Mouse (Mus musculus): ENCODE results near the gene Olfr1437. TPM values are rescaled to one million over a fixed set of nuclear protein-coding genes. Genes with fewer than 3 reads are reported as not detected.
"Not testable (repeated sequence)": the region's sequence is repeated elsewhere in the genome, so short reads cannot be mapped to it uniquely, and the experiment has no call there.

Olfr1437 gene
- polyA plus RNA-seq (2016; fragmentation: Nextera tagmentation; extraction: Ambion mirVana), result not detected in 2 replicates

GRCm38 (mm10) chr19:12325001-12325400 lies at the start of gene Olfr1437:
Gene Olfr1437 (minus strand): TSS chr19:12325101.
- no peaks in the 10 kb centered on the region for H3K36me3 ChIP-seq (replicated peaks)
- no peak within 1 kb of the TSS for H3K4me3 ChIP-seq (replicated peaks)
- WGBS, result 85% methylated on average over 2 of the region's 2 CpGs
- H3K4me2 ChIP-seq, result no peak within 1 kb of the TSS
- no peak for ATAC-seq (ENCODE audit: low FRiP score)
- H3K27me3 ChIP-seq, result no peaks in the 10 kb centered on the region
- H3K4me1 ChIP-seq, result no peaks in the 10 kb centered on the region
- no peaks in the 10 kb centered on the region for H3K9me3 ChIP-seq
- no peak within 1 kb of the TSS for H3K9ac ChIP-seq
- H3K27ac ChIP-seq, result no peak within 1 kb of the TSS

- no peaks in the 10 kb centered on the region for H3K36me3 ChIP-seq (replicated peaks)
- no peak for ATAC-seq (ENCODE audit: low FRiP score)
- no peaks in the 10 kb centered on the region for H3K4me1 ChIP-seq
- WGBS, result 88% methylated on average over 2 of the region's 2 CpGs
- H3K9ac ChIP-seq, result no peak overlapping the region
- H3K4me3 ChIP-seq (replicated peaks), result no peak overlapping the region
- no peak overlapping the region for H3K4me2 ChIP-seq
- H3K27ac ChIP-seq, result no peak overlapping the region
- H3K9me3 ChIP-seq, result no peaks in the 10 kb centered on the region
- no peaks in the 10 kb centered on the region for H3K27me3 ChIP-seq
These were observed 49.6 kb upstream of the Olfr1437 start for GRCm38 (mm10) chr19:12374465-12375025.

- ATAC-seq (ENCODE audit: low FRiP score), result no peak
- no peak overlapping the region for H3K4me3 ChIP-seq (replicated peaks)
- H3K9ac ChIP-seq, result no peak overlapping the region
- no peaks in the 10 kb centered on the region for H3K4me1 ChIP-seq
- no peak overlapping the region for H3K27ac ChIP-seq
- no peaks in the 10 kb centered on the region for H3K27me3 ChIP-seq
- WGBS, result 83% methylated on average over 3 of the region's 3 CpGs
- no peaks in the 10 kb centered on the region for H3K9me3 ChIP-seq
- H3K36me3 ChIP-seq (replicated peaks), result no peaks in the 10 kb centered on the region
- H3K4me2 ChIP-seq, result no peak overlapping the region
These were observed 48.1 kb upstream of the Olfr1437 start for GRCm38 (mm10) chr19:12373004-12373403.

- ATAC-seq (ENCODE audit: low FRiP score), result no peak
- H3K27ac ChIP-seq, result no peak within 1 kb of the TSS
- H3K4me3 ChIP-seq (replicated peaks), result no peak within 1 kb of the TSS
- H3K9me3 ChIP-seq, result no peaks in the 10 kb centered on the region
- no peaks in the 10 kb centered on the region for H3K4me1 ChIP-seq
- 84% methylated on average over 3 of the region's 3 CpGs for WGBS
- no peaks in the 10 kb centered on the region for H3K36me3 ChIP-seq (replicated peaks)
- no peak within 1 kb of the TSS for H3K4me2 ChIP-seq
- H3K9ac ChIP-seq, result no peak within 1 kb of the TSS
- no peaks in the 10 kb centered on the region for H3K27me3 ChIP-seq
These were observed 10.9 kb upstream of the Olfr1437 start, which contains the start of gene Olfr1438-ps1 for GRCm38 (mm10) chr19:12335810-12336209. Gene Olfr1438-ps1 (minus strand): TSS chr19:12335910.

- not testable (repeated sequence) for ATAC-seq (ENCODE audit: low FRiP score); H3K9ac ChIP-seq; H3K36me3 ChIP-seq (replicated peaks); H3K27me3 ChIP-seq; H3K4me2 ChIP-seq; H3K4me3 ChIP-seq (replicated peaks); H3K9me3 ChIP-seq; H3K27ac ChIP-seq; H3K4me1 ChIP-seq
- WGBS, result 83% methylated on average over 1 of the region's 1 CpGs
These were observed 25.9 kb downstream of the Olfr1437 start, which contains the start of gene Olfr1436 for GRCm38 (mm10) chr19:12299030-12299429. Gene Olfr1436 (minus strand): TSS chr19:12299130.

- Histone ChIP-seq H3K27ac (no peak overlapping the region), H3K4me1 (no peaks in the 10 kb centered on the region), H3K9me3 (no peaks in the 10 kb centered on the region), H3K27me3 (no peaks in the 10 kb centered on the region), H3K4me2 (no peak overlapping the region), H3K9ac (no peak overlapping the region), H3K4me3 (replicated peaks) (no peak overlapping the region), H3K36me3 (replicated peaks) (no peaks in the 10 kb centered on the region)
- no peak for ATAC-seq (ENCODE audit: low FRiP score)
These were observed 31.9 kb downstream of the Olfr1437 start for GRCm38 (mm10) chr19:12292979-12293378.

- Histone ChIP-seq H3K27ac (no peak within 1 kb of the TSS), H3K4me1 (no peaks in the 10 kb centered on the region), H3K4me2 (no peak within 1 kb of the TSS), H3K9me3 (no peaks in the 10 kb centered on the region), H3K4me3 (replicated peaks) (no peak within 1 kb of the TSS), H3K27me3 (no peaks in the 10 kb centered on the region), H3K9ac (no peak within 1 kb of the TSS), H3K36me3 (replicated peaks) (no peaks in the 10 kb centered on the region)
- WGBS, result 81% methylated on average over 2 of the region's 2 CpGs
- no peak for ATAC-seq (ENCODE audit: low FRiP score)
These were observed 45.3 kb downstream of the Olfr1437 start, which contains the start of gene Olfr1434 for GRCm38 (mm10) chr19:12279554-12279953. Gene Olfr1434 (plus strand): TSS chr19:12279854.

Other genes with a start within 250 kb of the Olfr1437 start
- not detected in 2 replicates for gene Olfr1425, start 247.4 kb downstream of the Olfr1437 start, polyA plus RNA-seq (2016; fragmentation: Nextera tagmentation; extraction: Ambion mirVana)
- gene Olfr1426, start 233.1 kb downstream of the Olfr1437 start, polyA plus RNA-seq (2016; fragmentation: Nextera tagmentation; extraction: Ambion mirVana), result not detected in 2 replicates
- gene Olfr1427, start 221.8 kb downstream of the Olfr1437 start, polyA plus RNA-seq (2016; fragmentation: Nextera tagmentation; extraction: Ambion mirVana), result not detected in 2 replicates
- not detected in 2 replicates for gene Olfr1428, start 209.2 kb downstream of the Olfr1437 start, polyA plus RNA-seq (2016; fragmentation: Nextera tagmentation; extraction: Ambion mirVana)
- not detected in 2 replicates for gene Olfr76, start 201.9 kb downstream of the Olfr1437 start, polyA plus RNA-seq (2016; fragmentation: Nextera tagmentation; extraction: Ambion mirVana)
- not detected in 2 replicates for gene Olfr1555-ps1, start 155.0 kb downstream of the Olfr1437 start, polyA plus RNA-seq (2016; fragmentation: Nextera tagmentation; extraction: Ambion mirVana)
- not detected in 2 replicates for gene Olfr1431, start 124.5 kb downstream of the Olfr1437 start, polyA plus RNA-seq (2016; fragmentation: Nextera tagmentation; extraction: Ambion mirVana)
- not detected in 2 replicates for gene Olfr1432, start 92.5 kb downstream of the Olfr1437 start, polyA plus RNA-seq (2016; fragmentation: Nextera tagmentation; extraction: Ambion mirVana)
- not detected in 2 replicates for gene Olfr262, start 83.4 kb downstream of the Olfr1437 start, polyA plus RNA-seq (2016; fragmentation: Nextera tagmentation; extraction: Ambion mirVana)
- not detected in 2 replicates for gene Olfr235, start 64.1 kb downstream of the Olfr1437 start, polyA plus RNA-seq (2016; fragmentation: Nextera tagmentation; extraction: Ambion mirVana)
- gene Olfr1434, start 45.2 kb downstream of the Olfr1437 start, polyA plus RNA-seq (2016; fragmentation: Nextera tagmentation; extraction: Ambion mirVana), result not detected in 2 replicates
- gene Olfr1436, start 26.0 kb downstream of the Olfr1437 start, polyA plus RNA-seq (2016; fragmentation: Nextera tagmentation; extraction: Ambion mirVana), result not detected in 2 replicates
- gene Olfr1438-ps1, start 10.8 kb upstream of the Olfr1437 start, polyA plus RNA-seq (2016; fragmentation: Nextera tagmentation; extraction: Ambion mirVana), result not detected in 2 replicates
- gene Olfr1440, start 62.2 kb upstream of the Olfr1437 start, polyA plus RNA-seq (2016; fragmentation: Nextera tagmentation; extraction: Ambion mirVana), result not detected in 2 replicates
- not detected in 2 replicates for gene Olfr1441, start 92.3 kb upstream of the Olfr1437 start, polyA plus RNA-seq (2016; fragmentation: Nextera tagmentation; extraction: Ambion mirVana)
- not detected in 2 replicates for gene Pfpl, start 102.8 kb upstream of the Olfr1437 start, polyA plus RNA-seq (2016; fragmentation: Nextera tagmentation; extraction: Ambion mirVana)
- gene Mpeg1, start 135.7 kb upstream of the Olfr1437 start, polyA plus RNA-seq (2016; fragmentation: Nextera tagmentation; extraction: Ambion mirVana), result 0.37 and 0.55 TPM in 2 replicates
- 34.2 and 37.4 TPM in 2 replicates for gene Dtx4, start 176.4 kb upstream of the Olfr1437 start, polyA plus RNA-seq (2016; fragmentation: Nextera tagmentation; extraction: Ambion mirVana)
- 17.9 and 18.4 TPM in 2 replicates for gene Fam111a, start 220.6 kb upstream of the Olfr1437 start, polyA plus RNA-seq (2016; fragmentation: Nextera tagmentation; extraction: Ambion mirVana)

Measured in forebrain, embryonic 12.5 days (tissue).